Mouse (Mus musculus) hindbrain, embryonic 10.5 days (tissue): ENCODE measurements around the gene Gm9817. TPM values are rescaled to one million over a fixed set of nuclear protein-coding genes. Genes with fewer than 3 reads are reported as not detected.
"Not testable (repeated sequence)": the region's sequence is repeated elsewhere in the genome, so short reads cannot be mapped to it uniquely, and the experiment has no call there.

ENCODE experiments used
- DNase-seq: peaks from one replicate; pipeline ENCODE4 v3.0.0-alpha.2; 2017; ENCODE audit warnings: low spot score
- H3K27ac ChIP-seq: fragments of 300-500 bp; sonication (generic); 2 replicates; pipeline ENCODE4 v1.5.1; 2016; ENCODE audit warnings: mild to moderate bottlenecking, moderate library complexity
- H3K27me3 ChIP-seq: fragments of 300-500 bp; sonication (generic); 2 replicates; pipeline ENCODE4 v1.6.1; 2016; ENCODE audit warnings: mild to moderate bottlenecking; ENCODE audit not compliant: poor library complexity, insufficient read depth, severe bottlenecking
- H3K36me3 ChIP-seq: fragments of 300-500 bp; sonication (generic); 2 replicates; pipeline ENCODE4 v1.6.1; 2016; ENCODE audit warnings: mild to moderate bottlenecking, moderate library complexity
- H3K4me1 ChIP-seq: fragments of 300-500 bp; sonication (generic); replicated peaks from 2 replicates; pipeline ENCODE4 v1.6.1; 2016; ENCODE audit warnings: mild to moderate bottlenecking
- H3K4me3 ChIP-seq: fragments of 300-500 bp; sonication (generic); 2 replicates; pipeline ENCODE4 v1.5.1; 2016; ENCODE audit warnings: mild to moderate bottlenecking, moderate library complexity
- H3K9me3 ChIP-seq: fragments of 300-500 bp; sonication (generic); 2 replicates; pipeline ENCODE4 v1.6.1; 2016; ENCODE audit warnings: mild to moderate bottlenecking, moderate library complexity
- WGBS: fragments of 180-500 bp; shearing (Covaris S2); methylation state at CpG from one replicate; pipeline ENCODE4 v1.1.7; 2016; 5-methylcytosine and 5-hydroxymethylcytosine counted together
- polyA plus RNA-seq: library from polyadenylated mRNA; unstranded; fragments of >200 nt; fragmentation: Nextera tagmentation; extraction: Ambion mirVana; gene quantifications from 2 replicates; pipeline ENCODE4 v1.2.1, GENCODE M21; 2016

Gene Gm9817
- polyA plus RNA-seq, result 0.07 TPM in 1 of 2 replicates, not detected in the other

DNA sequence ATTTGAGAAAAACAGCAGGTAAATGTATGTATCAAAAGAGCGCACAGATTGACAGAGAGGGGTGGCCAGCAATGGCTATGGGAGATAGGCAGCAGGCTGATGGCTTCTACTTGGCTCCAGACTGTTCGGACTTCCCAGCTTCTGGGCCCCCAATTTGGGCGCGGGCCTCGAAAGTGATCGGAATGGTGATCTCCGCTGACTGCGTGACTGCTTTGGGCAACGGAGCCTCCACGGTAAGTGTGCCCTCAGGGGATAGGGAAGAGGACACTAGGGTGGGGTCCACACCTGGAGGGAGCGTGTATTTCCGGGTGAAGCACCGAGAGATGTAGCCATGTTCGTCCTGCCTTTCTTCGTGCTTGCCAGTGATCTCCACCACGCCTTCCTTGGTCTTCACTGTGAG is at the start of gene Gm9817:
Gene Gm9817, plus strand, starts transcription at position 301 of the 400 bp plus-strand sequence.
- H3K27me3 ChIP-seq, result peaks cover 34% of the 10 kb centered on the region
- peaks cover 20% of the 10 kb centered on the region for H3K9me3 ChIP-seq
- not testable (repeated sequence) for H3K4me1 ChIP-seq, DNase-seq, H3K4me3 ChIP-seq, H3K36me3 ChIP-seq, H3K27ac ChIP-seq
- WGBS, result 54% methylated on average over 16 of the region's 16 CpGs

DNA sequence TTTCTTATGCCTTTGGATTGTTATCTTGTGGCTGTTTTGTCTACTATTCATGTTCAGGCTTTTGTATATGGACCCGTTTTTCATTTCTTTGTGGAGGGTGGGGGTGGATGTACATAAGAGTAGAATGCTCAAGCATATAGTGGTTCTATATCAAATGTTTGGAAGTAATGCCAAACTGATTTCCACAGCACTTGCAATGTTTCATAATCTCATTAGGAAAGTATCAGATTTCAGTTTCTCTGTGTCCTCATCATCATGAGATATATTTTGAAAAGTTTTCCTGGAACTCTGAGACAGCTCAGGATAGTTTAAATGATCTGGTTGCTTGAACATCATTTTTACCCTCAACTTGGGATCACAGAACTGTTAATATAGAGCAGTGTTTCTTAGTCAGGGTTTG is 48.7 kb upstream of the Gm9817 start:
- 79% methylated on average over 1 of the region's 1 CpGs for WGBS

DNA sequence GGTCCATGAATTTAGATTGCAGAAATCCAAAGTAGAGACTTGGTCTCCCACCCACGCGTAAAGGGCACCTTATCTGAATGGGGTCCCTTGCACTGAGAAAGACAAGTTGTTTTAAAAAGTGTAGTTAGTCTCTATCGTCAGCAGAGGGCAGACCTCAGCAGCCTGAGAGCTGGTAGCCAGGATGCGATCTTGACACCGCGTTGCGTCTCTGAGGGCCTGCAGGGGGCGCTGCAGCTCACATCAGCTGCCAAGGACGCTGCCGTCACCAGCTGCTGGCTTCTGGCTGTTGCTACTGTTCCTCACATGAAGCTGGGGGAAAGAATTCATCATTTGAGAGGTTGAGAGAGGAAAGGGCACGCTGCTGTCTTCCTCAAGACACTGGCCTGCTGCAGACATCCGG is 47.7 kb upstream of the Gm9817 start:
- WGBS, result 15% methylated on average over 12 of the region's 12 CpGs
- Histone ChIP-seq H3K4me1 (no peaks in the 10 kb centered on the region), H3K9me3 (no peaks in the 10 kb centered on the region), H3K4me3 (no peak overlapping the region), H3K27me3 (no peaks in the 10 kb centered on the region), H3K36me3 (no peaks in the 10 kb centered on the region), H3K27ac (no peak overlapping the region)
- DNase-seq, result peak; percentile 87

More for the DNA sequence above, 48.7 kb upstream of the Gm9817 start:
- Histone ChIP-seq H3K27ac (no peak overlapping the region), H3K4me1 (no peaks in the 10 kb centered on the region), H3K9me3 (no peaks in the 10 kb centered on the region), H3K4me3 (no peak overlapping the region), H3K27me3 (0 out of 2 replicates have a peak, but pooled peaks cover 1% of the 10 kb centered on the region), H3K36me3 (no peaks in the 10 kb centered on the region)
- DNase-seq, result no peak

DNA sequence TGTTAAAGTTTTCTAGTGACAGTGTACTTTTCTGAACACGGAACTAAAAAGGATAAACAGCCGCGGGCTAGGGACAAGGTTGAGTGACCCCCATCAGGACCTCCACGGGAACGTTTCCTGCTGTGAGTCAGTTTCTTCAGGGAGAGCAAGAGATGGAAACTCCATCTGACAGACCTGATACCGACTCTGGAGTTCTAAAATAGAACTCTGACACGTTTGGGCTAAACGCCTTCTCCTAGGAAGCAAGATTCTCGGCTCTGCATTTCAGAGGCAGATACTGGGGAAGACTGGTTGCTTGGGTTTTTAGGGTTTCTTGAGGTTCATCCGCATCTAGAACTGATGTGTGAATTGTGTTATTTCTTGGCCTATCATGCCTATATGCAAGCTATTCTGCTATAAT is 47.2 kb upstream of the Gm9817 start:
- Histone ChIP-seq H3K36me3 (no peaks in the 10 kb centered on the region), H3K4me3 (no peak overlapping the region), H3K9me3 (no peaks in the 10 kb centered on the region), H3K27ac (no peak overlapping the region), H3K4me1 (no peaks in the 10 kb centered on the region), H3K27me3 (no peaks in the 10 kb centered on the region)
- DNase-seq, result no peak
- WGBS, result 65% methylated on average over 10 of the region's 10 CpGs

DNA sequence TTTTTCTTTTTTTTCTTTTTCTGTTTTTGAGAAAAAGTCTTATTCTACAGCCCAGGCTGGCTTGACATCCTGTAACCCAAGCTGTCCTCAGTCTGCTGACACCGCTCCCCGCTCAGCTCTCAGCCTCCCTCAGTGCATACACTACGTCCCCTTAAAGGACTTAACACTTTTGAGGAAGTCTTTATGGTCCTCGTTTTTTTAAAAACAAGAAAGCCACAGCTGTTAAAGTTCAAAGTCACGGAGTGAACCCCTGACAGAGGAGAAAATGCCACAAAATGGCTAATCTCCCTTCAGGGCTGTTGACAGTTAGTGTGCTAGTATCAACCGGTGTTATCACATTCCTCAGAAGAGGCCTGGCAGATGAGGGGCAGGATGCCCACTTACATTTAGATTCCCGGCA is 46.7 kb upstream of the Gm9817 start:
- H3K36me3 ChIP-seq, result no peaks in the 10 kb centered on the region
- H3K9me3 ChIP-seq, result no peaks in the 10 kb centered on the region
- 73% methylated on average over 7 of the region's 7 CpGs for WGBS
- no peak overlapping the region for H3K27ac ChIP-seq
- H3K4me1 ChIP-seq, result no peaks in the 10 kb centered on the region
- H3K4me3 ChIP-seq, result no peak overlapping the region
- no peak for DNase-seq
- H3K27me3 ChIP-seq, result no peaks in the 10 kb centered on the region

DNA sequence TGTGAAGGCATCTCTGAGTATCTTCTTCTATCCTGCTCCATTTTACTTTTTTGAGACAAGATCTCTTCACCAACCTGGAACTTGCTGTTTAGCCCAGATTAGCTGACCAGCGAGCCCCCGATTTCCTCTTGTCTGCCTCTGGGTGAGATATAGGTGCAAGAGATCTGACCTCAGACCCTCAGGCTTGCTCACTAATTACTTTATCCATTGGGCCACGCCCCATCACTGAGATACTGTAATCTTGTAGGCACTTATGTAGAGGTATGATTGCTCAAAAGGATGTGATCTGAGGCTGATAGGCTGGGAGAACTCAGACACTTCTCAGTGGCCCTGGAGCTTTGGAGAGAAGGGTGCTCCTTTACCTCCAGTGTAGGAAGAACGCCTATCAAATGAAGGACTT is 46.0 kb upstream of the Gm9817 start:
- DNase-seq, result no peak
- Histone ChIP-seq H3K4me1 (no peaks in the 10 kb centered on the region), H3K9me3 (no peaks in the 10 kb centered on the region), H3K27ac (no peak overlapping the region), H3K36me3 (no peaks in the 10 kb centered on the region), H3K27me3 (no peaks in the 10 kb centered on the region), H3K4me3 (no peak overlapping the region)
- whole genome bisulfite sequencing, result 86% methylated on average over 4 of the region's 4 CpGs

DNA sequence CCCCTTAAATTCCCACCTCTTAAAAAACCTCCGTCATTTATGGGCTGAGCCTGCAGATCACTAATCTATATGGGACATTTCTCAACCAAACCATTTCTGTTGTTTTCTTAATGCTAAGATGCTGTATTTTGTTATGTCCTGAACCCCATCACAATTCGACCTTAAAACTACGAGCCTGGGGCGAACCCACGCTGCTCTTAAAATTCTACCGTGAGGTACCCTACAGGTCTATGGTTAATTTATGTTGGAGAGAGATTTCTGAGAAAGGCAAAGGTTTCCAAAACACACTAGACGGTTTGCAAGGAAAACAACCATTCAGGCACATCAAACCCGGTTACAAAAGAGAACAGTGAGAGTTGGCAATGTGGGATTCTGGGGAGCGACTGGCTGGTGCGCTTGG is 45.1 kb upstream of the Gm9817 start:
- Histone ChIP-seq H3K36me3 (no peaks in the 10 kb centered on the region), H3K4me3 (no peak overlapping the region), H3K27ac (no peak overlapping the region), H3K4me1 (no peaks in the 10 kb centered on the region), H3K27me3 (no peaks in the 10 kb centered on the region), H3K9me3 (no peaks in the 10 kb centered on the region)
- DNase-seq, result no peak
- 93% methylated on average over 10 of the region's 10 CpGs for WGBS

DNA sequence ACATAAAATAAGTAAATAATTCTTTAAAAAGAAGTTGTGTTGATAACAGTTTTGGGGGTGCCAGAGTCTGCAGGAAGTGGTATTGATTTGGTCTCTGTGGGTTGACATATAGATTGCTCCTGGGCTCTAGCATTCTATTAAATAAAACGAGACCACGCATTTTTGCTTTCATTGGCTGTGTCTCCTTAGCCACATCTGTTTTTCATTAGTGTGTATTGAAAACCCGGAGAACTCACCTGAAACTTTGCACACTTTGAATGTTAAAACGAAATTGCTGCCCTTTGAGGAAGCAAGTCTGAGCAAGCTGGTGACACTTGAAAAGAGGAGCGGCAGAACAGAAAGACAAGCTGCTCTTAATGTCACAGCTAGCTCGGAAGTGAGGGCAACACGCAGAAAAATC is 43.7 kb upstream of the Gm9817 start:
- whole genome bisulfite sequencing, result 70% methylated on average over 7 of the region's 7 CpGs
- no peak overlapping the region for H3K4me3 ChIP-seq
- no peaks in the 10 kb centered on the region for H3K9me3 ChIP-seq
- DNase-seq, result no peak
- H3K4me1 ChIP-seq, result no peaks in the 10 kb centered on the region
- no peak overlapping the region for H3K27ac ChIP-seq
- no peaks in the 10 kb centered on the region for H3K36me3 ChIP-seq
- H3K27me3 ChIP-seq, result no peaks in the 10 kb centered on the region

DNA sequence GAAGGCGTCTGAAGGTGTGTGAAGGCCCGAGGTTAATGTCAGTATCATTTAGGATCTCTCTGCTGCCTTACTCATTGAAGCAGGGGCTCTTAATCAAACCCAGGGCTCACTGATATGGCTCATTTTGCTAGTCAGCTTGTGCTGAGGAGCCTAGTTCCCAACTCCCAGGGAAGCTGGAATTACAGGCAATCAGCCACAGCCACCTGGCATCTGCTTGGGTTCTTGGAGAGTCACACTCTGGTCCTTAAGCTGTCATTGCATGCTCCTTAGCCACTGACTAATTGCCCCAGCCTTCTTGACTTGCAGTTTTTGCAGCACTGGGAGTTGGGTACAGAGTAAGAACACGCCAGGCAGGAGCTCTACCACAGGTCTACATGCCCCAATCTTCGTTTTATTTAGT is 42.1 kb upstream of the Gm9817 start:
- no peak for DNase-seq
- no peaks in the 10 kb centered on the region for H3K9me3 ChIP-seq
- no peak overlapping the region for H3K4me3 ChIP-seq
- H3K27ac ChIP-seq, result no peak overlapping the region
- WGBS, result 86% methylated on average over 4 of the region's 4 CpGs
- no peaks in the 10 kb centered on the region for H3K27me3 ChIP-seq
- H3K36me3 ChIP-seq, result no peaks in the 10 kb centered on the region
- no peaks in the 10 kb centered on the region for H3K4me1 ChIP-seq

DNA sequence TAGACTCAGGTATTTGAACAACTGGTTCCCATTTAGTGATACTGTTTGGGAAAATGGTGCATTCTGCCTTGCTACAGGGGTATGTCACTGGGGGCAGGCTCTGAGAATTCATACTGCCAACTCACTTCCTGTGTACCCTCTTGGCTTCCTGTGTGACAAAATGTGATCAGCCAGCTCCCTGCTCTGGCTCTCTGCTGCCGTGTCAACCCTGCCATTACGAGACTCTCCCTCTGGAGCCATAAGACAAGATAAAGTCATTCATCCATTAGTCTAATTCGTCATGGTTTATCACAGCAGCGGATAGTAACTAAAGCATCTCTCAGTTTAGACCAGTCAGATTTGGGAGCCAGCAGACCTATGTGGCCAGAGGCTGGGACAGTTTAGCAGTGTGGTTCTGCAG is 38.3 kb upstream of the Gm9817 start:
- H3K27me3 ChIP-seq, result no peaks in the 10 kb centered on the region
- H3K9me3 ChIP-seq, result no peaks in the 10 kb centered on the region
- no peaks in the 10 kb centered on the region for H3K36me3 ChIP-seq
- no peak overlapping the region for H3K4me3 ChIP-seq
- no peaks in the 10 kb centered on the region for H3K4me1 ChIP-seq
- 64% methylated on average over 4 of the region's 4 CpGs for WGBS
- no peak overlapping the region for H3K27ac ChIP-seq
- DNase-seq, result no peak

DNA sequence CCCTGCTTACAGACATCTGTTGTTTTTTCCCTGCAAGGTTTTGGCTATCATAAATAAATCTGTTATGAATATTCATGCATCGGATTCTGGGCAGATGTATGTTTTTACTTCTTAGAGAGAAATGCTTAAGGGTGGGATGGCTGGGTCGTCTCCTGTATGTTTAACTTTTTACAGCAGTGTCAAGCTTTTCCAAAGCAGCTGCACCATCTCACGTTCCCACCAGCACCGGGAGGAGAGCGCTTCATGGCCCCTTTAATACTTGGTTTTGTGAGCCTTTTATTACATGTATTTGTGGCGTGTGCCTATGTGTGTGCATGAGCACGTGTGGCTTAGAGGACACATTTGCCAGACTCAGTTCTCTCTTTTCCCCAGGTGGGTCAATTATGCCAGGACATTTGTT is 37.8 kb upstream of the Gm9817 start:
- no peaks in the 10 kb centered on the region for H3K9me3 ChIP-seq
- H3K27me3 ChIP-seq, result no peaks in the 10 kb centered on the region
- DNase-seq, result no peak
- 87% methylated on average over 7 of the region's 7 CpGs for WGBS
- no peaks in the 10 kb centered on the region for H3K4me1 ChIP-seq
- no peak overlapping the region for H3K27ac ChIP-seq
- H3K4me3 ChIP-seq, result no peak overlapping the region
- no peaks in the 10 kb centered on the region for H3K36me3 ChIP-seq

DNA sequence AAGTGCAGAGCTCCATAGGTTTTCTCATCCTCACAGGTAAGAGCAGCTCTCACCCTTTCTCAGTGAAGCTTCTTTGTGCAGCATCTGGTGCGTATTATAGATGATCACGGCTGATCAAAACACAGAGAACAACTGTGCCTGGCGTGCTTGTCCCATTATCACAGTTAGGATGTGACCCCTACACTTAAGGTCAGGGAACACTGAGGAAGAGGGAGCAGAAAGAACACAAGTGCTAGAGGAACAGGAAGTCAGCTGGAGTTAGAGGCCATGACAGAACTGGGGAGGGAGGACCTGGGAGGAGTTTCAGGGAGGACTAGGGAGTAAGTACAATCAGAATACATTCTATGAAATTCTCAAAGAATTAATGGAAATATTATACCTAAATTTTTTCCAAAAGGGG is 35.0 kb upstream of the Gm9817 start:
- H3K27ac ChIP-seq, result no peak overlapping the region

DNA sequence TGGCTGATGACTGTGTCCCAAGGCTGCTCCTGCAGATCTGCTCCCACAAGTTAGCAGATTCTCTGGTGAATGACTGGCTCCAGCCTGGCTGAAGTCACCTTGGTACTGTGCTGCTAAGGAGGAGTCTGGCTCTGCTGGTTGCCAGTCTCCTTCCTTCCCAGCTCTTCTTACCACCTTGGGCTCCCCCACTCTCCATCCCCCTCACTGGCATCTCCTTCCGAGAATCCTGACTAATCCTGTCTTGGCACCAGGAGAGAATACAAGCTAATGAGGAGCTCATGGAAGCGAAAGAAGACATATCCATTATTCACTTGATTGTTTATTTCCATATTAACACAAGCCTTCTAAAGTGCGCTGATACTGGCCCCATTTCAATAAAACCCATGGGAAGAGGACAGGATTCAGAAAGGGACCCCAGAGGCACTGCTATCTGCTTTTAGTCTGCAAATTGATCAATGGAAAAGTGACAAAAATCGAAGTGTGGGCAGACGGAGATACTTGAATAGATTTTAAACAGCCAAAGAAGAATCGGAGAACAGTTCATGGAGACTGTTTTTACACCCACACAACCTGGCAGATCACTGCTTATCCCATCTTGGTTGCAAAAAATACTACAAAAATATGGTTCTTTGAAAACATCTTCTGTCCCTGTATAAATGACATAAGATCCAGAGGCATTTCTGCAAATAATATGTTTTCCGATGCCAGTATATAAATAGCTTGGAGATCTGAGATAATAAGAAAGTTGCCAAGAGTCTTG is 29.1 kb upstream of the Gm9817 start:
- H3K9me3 ChIP-seq, result no peaks in the 10 kb centered on the region
- no peaks in the 10 kb centered on the region for H3K4me1 ChIP-seq
- H3K27me3 ChIP-seq, result no peaks in the 10 kb centered on the region
- no peaks in the 10 kb centered on the region for H3K36me3 ChIP-seq
- no peak overlapping the region for H3K4me3 ChIP-seq
- DNase-seq, result no peak
- H3K27ac ChIP-seq, result no peak overlapping the region
- WGBS, result 87% methylated on average over 7 of the region's 7 CpGs

More for the DNA sequence above, 35.0 kb upstream of the Gm9817 start:
- Histone ChIP-seq H3K4me3 (no peak overlapping the region), H3K9me3 (no peaks in the 10 kb centered on the region), H3K36me3 (no peaks in the 10 kb centered on the region), H3K27me3 (no peaks in the 10 kb centered on the region), H3K4me1 (no peaks in the 10 kb centered on the region)
- 76% methylated on average over 3 of the region's 3 CpGs for WGBS
- DNase-seq, result no peak

DNA sequence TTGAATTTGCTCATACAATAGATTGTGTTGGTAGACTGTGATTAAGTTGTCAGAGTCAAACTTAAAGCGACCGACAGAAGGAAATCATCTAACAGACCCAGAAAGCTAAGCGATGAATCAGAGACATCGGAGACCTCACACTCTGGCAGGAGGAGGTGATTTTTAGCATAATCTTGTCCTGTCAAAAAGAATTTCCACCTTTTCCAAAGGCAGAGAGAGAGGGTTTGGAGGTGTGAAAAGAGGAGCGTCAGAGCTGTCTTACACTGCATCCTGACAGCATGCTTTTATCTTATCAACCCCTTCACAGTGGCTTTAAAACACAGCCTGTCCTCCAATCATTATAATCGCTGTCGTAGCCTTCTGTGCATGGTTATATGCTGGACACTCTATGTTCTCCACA is 25.7 kb upstream of the Gm9817 start:
- no peaks in the 10 kb centered on the region for H3K27me3 ChIP-seq
- H3K36me3 ChIP-seq, result no peaks in the 10 kb centered on the region
- no peaks in the 10 kb centered on the region for H3K4me1 ChIP-seq
- H3K9me3 ChIP-seq, result no peaks in the 10 kb centered on the region
- 86% methylated on average over 7 of the region's 7 CpGs for WGBS
- no peak for DNase-seq
- no peak overlapping the region for H3K27ac ChIP-seq
- H3K4me3 ChIP-seq, result no peak overlapping the region
